Mouse (Mus musculus): ENCODE measurements around the gene Rapgef1. TPM values are rescaled to one million over a fixed set of nuclear protein-coding genes. Genes with fewer than 3 reads are reported as not detected.
"Not testable (repeated sequence)": the region's sequence is repeated elsewhere in the genome, so short reads cannot be mapped to it uniquely, and the experiment has no call there.

Gene Rapgef1
- polyA plus RNA-seq, 1 experiment from 2014 or later: 15.9 TPM

DNA sequence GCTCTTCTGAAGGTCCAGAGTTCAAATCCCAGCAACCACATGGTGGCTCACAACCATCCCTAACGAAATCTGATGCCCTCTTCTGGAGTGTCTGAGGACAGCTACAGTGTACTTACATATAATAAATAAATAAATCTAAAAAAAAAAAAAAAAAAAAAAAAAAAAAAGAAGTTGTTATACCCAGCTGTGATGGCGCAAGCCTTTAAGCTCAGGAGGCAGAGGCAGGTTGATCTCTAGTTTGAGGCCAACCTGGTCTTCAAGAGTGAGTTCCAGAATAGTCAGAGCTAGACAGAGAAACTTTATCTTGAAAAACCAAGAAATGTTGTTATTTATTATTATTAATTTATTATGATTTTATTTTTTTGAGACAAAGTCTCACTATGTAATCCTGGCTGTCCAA is 161.7 kb downstream of the Rapgef1 start:
- not testable (repeated sequence) for H3K4me2 ChIP-seq (replicated peaks); ATAC-seq (ENCODE audit: low FRiP score, low read depth); H3K4me1 ChIP-seq; H3K9ac ChIP-seq; H3K27ac ChIP-seq; H3K4me3 ChIP-seq; H3K27me3 ChIP-seq
- WGBS: 91% methylated on average over 2 of the region's 2 CpGs
- H3K36me3 ChIP-seq: peaks cover 97% of the 10 kb centered on the region
- peaks cover 10% of the 10 kb centered on the region for H3K9me3 ChIP-seq

DNA sequence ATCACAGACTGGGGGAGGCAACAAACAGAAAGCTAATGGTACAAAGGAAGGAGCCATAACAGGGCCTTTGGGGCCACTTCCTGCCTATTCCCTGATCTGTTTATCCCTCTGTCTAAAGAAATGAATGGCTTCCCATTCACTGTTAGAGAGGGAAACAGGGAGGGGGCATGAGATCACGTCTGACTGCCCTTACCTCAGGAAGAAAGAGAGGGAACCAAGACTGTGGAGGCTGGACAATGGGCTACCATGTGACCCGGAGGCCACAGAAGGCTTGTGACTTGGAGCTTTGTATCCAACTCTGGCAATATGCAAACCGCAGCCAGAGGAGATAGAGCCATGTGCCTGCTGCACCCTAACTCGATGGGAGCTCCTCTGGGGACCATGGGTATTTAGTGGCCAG is 164.8 kb downstream of the Rapgef1 start:
- 88% methylated on average over 4 of the region's 4 CpGs for WGBS

DNA sequence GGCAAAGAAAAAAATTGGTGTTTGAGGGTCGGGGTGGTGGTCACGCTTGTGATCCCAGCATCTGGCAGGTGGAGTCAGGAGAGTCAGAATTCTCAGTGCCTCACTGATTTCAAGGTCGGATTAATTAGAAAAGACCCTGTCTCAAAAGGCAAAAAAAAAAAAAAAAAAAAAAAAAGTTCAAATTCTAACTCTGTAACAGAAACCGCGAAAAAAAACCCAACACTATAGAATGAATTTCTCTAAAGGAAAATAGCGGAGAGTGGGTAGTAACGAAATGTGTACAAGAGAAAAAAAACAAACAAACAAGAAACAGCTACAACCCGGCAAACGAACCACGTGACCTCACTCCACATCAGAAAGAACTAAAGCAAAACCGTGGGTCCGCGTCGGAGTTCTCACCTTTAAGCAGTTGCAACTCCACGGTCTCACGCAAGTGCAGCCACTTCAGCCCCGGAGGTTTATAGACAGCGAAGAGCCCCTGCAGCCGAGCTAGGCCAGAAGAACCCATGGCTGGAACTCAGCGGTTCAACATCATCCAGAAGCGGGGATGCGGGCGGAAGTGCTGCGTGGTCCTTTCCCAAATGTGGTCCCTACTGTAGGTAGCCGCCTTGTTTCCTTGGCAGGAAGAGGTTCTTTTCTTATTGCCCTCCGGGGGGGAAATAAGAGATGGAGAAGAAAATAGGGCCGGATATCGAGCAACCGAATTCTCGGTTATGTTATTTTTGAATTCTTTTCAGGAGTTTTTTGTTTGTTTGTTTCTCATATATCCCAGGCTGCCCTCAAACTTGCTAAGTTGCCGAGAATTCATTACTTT is 167.8 kb downstream of the Rapgef1 start, which contains the start of gene Coq4:
TSS of gene Coq4 (plus strand) at position 390 of the 814 bp plus-strand sequence.
- H3K27ac ChIP-seq: peak within 1 kb of the TSS; percentile 67
- 2% methylated on average over 31 of the region's 31 CpGs for WGBS
- H3K36me3 ChIP-seq: peaks cover 60% of the 10 kb centered on the region
- H3K9ac ChIP-seq: peak within 1 kb of the TSS; percentile 77
- peaks cover 19% of the 10 kb centered on the region for H3K4me1 ChIP-seq
- no peaks in the 10 kb centered on the region for H3K27me3 ChIP-seq
- ATAC-seq (ENCODE audit: low FRiP score, low read depth): peak; percentile 87
- H3K9me3 ChIP-seq: 0 out of 2 replicates have a peak, but pooled peaks cover 2% of the 10 kb centered on the region
- peak within 1 kb of the TSS; percentile 83 for H3K4me2 ChIP-seq (replicated peaks)
- H3K4me3 ChIP-seq: peak within 1 kb of the TSS; percentile 65

More for the DNA sequence above, 164.8 kb downstream of the Rapgef1 start:
- Histone ChIP-seq H3K27me3 (no peaks in the 10 kb centered on the region), H3K9me3 (peaks cover 10% of the 10 kb centered on the region), H3K4me1 (peaks cover 19% of the 10 kb centered on the region), H3K36me3 (peaks cover 68% of the 10 kb centered on the region), H3K27ac (no peak overlapping the region), H3K4me3 (no peak overlapping the region), H3K4me2 (replicated peaks) (no peak overlapping the region), H3K9ac (no peak overlapping the region)
- ATAC-seq (ENCODE audit: low FRiP score, low read depth): no peak

DNA sequence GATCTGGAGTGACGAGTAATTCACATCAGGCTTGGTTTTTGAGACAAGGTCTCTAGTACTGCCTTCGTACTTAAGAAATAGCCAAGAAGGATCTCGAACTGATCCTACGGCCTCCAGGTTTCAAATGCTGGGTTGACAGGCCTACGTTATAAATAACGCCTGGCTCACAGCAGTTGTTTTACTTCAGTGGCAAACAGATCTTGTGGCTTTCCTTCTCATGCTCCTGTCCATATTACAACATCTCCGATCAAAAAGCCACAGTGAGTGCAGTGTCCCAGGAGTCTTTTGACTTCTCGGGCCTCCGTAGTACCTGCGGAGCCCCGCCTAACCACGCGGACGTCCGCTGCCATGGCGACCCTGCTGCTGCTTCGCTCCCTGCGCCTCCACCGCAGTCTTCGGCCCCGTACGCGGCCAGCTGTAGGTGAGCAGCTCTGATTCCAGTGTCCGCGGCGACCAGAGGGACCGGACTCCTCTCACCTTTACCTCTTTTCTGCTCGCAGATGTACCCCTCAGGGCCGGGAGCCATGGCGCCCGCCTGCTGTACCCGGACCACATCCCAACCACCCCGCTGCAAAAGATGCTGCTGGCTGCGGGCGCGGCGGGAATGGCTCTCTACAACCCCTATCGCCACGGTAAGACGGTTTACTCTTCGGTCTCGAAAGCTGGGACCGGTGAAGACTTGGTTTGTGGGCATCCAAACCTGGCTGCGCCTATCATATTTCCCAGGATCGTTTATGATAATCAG is 168.6 kb downstream of the Rapgef1 start, which contains the start of gene Trub2:
TSS of gene Trub2 (minus strand) at position 566 of the 745 bp plus-strand sequence.
- Histone ChIP-seq H3K9me3 (no peaks in the 10 kb centered on the region), H3K27ac (peak within 1 kb of the TSS; percentile 67), H3K4me3 (peak within 1 kb of the TSS; percentile 65), H3K9ac (peak within 1 kb of the TSS; percentile 77), H3K4me1 (peaks cover 19% of the 10 kb centered on the region), H3K4me2 (replicated peaks) (peak within 1 kb of the TSS; percentile 83), H3K27me3 (no peaks in the 10 kb centered on the region), H3K36me3 (peaks cover 60% of the 10 kb centered on the region)
- WGBS: under 1% methylated on average over 45 of the region's 45 CpGs
- ATAC-seq (ENCODE audit: low FRiP score, low read depth): peak; percentile 89

Other genes with a start within 250 kb of the Rapgef1 start
- not detected in 2 replicates for gene Gm13420, start 132.0 kb downstream of the Rapgef1 start, polyA plus RNA-seq (2015; fragmentation: Nextera tagmentation; extraction: Ambion mirVana)
- gene Gm13547, start 139.6 kb downstream of the Rapgef1 start, polyA plus RNA-seq (2015; fragmentation: Nextera tagmentation; extraction: Ambion mirVana): 0.55 and 0.98 TPM in 2 replicates
- 29.7 and 29.9 TPM in 2 replicates for gene Coq4, start 167.8 kb downstream of the Rapgef1 start, polyA plus RNA-seq (2015; fragmentation: Nextera tagmentation; extraction: Ambion mirVana)
- gene Trub2, start 168.8 kb downstream of the Rapgef1 start, polyA plus RNA-seq (2015; fragmentation: Nextera tagmentation; extraction: Ambion mirVana): 48.5 and 50.1 TPM in 2 replicates
- 14.8 and 15.6 TPM in 2 replicates for gene Slc27a4, start 182.9 kb downstream of the Rapgef1 start, polyA plus RNA-seq (2015; fragmentation: Nextera tagmentation; extraction: Ambion mirVana)
- 24.3 and 27.2 TPM in 2 replicates for gene Urm1, start 200.4 kb downstream of the Rapgef1 start, polyA plus RNA-seq (2015; fragmentation: Nextera tagmentation; extraction: Ambion mirVana)
- 28.8 and 33.4 TPM in 2 replicates for gene Cercam, start 249.4 kb downstream of the Rapgef1 start, polyA plus RNA-seq (2015; fragmentation: Nextera tagmentation; extraction: Ambion mirVana)

Measured in limb, embryonic 13.5 days (tissue).